Comparison of ENCODE assay signal across 30 mouse cellular contexts in genomic region chr9:48073096-48073495, GRCm38 (mm10).
DNase-seq lines count a peak whose midpoint lies in the region; ATAC-seq lines count a peak whose summit lies in the region.
"Had no signal": no experiment of that assay in that cellular context is flagged by ENCODE, and none has a peak within 500 bp of the region (broad histone marks: within the 10 kb centered on the region; RNA-seq: fewer than 3 reads in every experiment).

No protein-coding gene starts in this region.

- no peak overlapping the region for H3K4me2 ChIP-seq in midbrain, embryonic 11.5 days
- H3K4me2 ChIP-seq in midbrain, embryonic 14.5 days (ENCODE audit: low read length) = no peak overlapping the region
- H3K4me2 ChIP-seq: embryonic facial prominence, embryonic 13.5 days; forebrain, embryonic 15.5 days; heart, embryonic 11.5 days; hindbrain, embryonic 12.5 days; intestine, embryonic 15.5 days; midbrain, embryonic 15.5 days had no signal

- no peaks in the 10 kb centered on the region for H3K9me3 ChIP-seq in midbrain, embryonic 11.5 days (ENCODE audit: control insufficient read depth, low read length)
- H3K9me3 ChIP-seq in midbrain, embryonic 14.5 days (ENCODE audit: control insufficient read depth, low read length) = no peaks in the 10 kb centered on the region
- H3K9me3 ChIP-seq: embryonic facial prominence, embryonic 13.5 days; forebrain, embryonic 10.5 days; forebrain, embryonic 15.5 days; G1E; hindbrain, embryonic 12.5 days; intestine, embryonic 15.5 days; midbrain, embryonic 15.5 days had no signal

- no peak overlapping the region for H3K4me3 ChIP-seq in midbrain, embryonic 11.5 days (ENCODE audit: low read depth, low read length)
- H3K4me3 ChIP-seq in midbrain, embryonic 14.5 days (replicated peaks; ENCODE audit: low read depth, low read length) = no peak overlapping the region
- H3K4me3 ChIP-seq: embryonic facial prominence, embryonic 13.5 days; forebrain, embryonic 10.5 days; forebrain, embryonic 15.5 days; hindbrain, embryonic 12.5 days; intestine, embryonic 15.5 days; midbrain, embryonic 15.5 days had no signal

- H3K27ac ChIP-seq in midbrain, embryonic 11.5 days (ENCODE audit: low read depth, low read length) = no peak overlapping the region
- no peak overlapping the region for H3K27ac ChIP-seq in midbrain, embryonic 14.5 days (replicated peaks; ENCODE audit: low read depth, low read length)
- H3K27ac ChIP-seq: embryonic facial prominence, embryonic 13.5 days; forebrain, embryonic 10.5 days; forebrain, embryonic 15.5 days; hindbrain, embryonic 12.5 days; hindbrain, postnatal 0 days; intestine, embryonic 15.5 days; liver, embryonic 14.5 days; macrophage; midbrain, embryonic 15.5 days; stomach, postnatal 0 days had no signal

- WGBS in midbrain, embryonic 11.5 days = 72% methylated on average over 2 of the region's 2 CpGs
- WGBS in midbrain, embryonic 14.5 days = 68% methylated on average over 2 of the region's 2 CpGs

- H3K4me1 ChIP-seq in midbrain, embryonic 11.5 days (ENCODE audit: control insufficient read depth, insufficient read depth, low read length) = no peaks in the 10 kb centered on the region
- no peaks in the 10 kb centered on the region for H3K4me1 ChIP-seq in midbrain, embryonic 14.5 days (ENCODE audit: control insufficient read depth, insufficient read depth, low read length)
- H3K4me1 ChIP-seq: embryonic facial prominence, embryonic 13.5 days; forebrain, embryonic 10.5 days; forebrain, embryonic 15.5 days; hindbrain, embryonic 12.5 days; intestine, embryonic 15.5 days; midbrain, embryonic 15.5 days had no signal

- no peaks in the 10 kb centered on the region for H3K36me3 ChIP-seq in midbrain, embryonic 11.5 days (ENCODE audit: control insufficient read depth, insufficient read depth, low read length)
- no peaks in the 10 kb centered on the region for H3K36me3 ChIP-seq in midbrain, embryonic 14.5 days (ENCODE audit: control insufficient read depth, insufficient read depth, low read length)
- H3K36me3 ChIP-seq: embryonic facial prominence, embryonic 13.5 days; forebrain, embryonic 10.5 days; forebrain, embryonic 15.5 days; G1E; hindbrain, embryonic 12.5 days; intestine, embryonic 15.5 days; midbrain, embryonic 15.5 days had no signal

- no peaks in the 10 kb centered on the region for H3K27me3 ChIP-seq in midbrain, embryonic 11.5 days (ENCODE audit: control insufficient read depth, insufficient read depth, low read length)
- H3K27me3 ChIP-seq in midbrain, embryonic 14.5 days (ENCODE audit: control insufficient read depth, insufficient read depth, low read length) = no peaks in the 10 kb centered on the region
- H3K27me3 ChIP-seq: embryonic facial prominence, embryonic 13.5 days; forebrain, embryonic 15.5 days; hindbrain, embryonic 12.5 days; intestine, embryonic 15.5 days; midbrain, embryonic 15.5 days had no signal

- peak; percentile 84 for ATAC-seq in frontal cortex, adult (ENCODE audit: low TSS enrichment)
- ATAC-seq in midbrain, embryonic 11.5 days (ENCODE audit: low FRiP score) = no peak
- ATAC-seq in midbrain, embryonic 14.5 days (ENCODE audit: low FRiP score, low TSS enrichment) = no peak
- ATAC-seq: forebrain, embryonic 15.5 days; hindbrain, postnatal 0 days; intestine, embryonic 15.5 days; midbrain, embryonic 15.5 days had no signal

- H3K9ac ChIP-seq in midbrain, embryonic 11.5 days (ENCODE audit: low read length) = no peak overlapping the region
- H3K9ac ChIP-seq in midbrain, embryonic 14.5 days (replicated peaks; ENCODE audit: low read length) = no peak overlapping the region
- H3K9ac ChIP-seq: embryonic facial prominence, embryonic 13.5 days; forebrain, embryonic 15.5 days; hindbrain, embryonic 12.5 days; intestine, embryonic 15.5 days; liver, embryonic 14.5 days; midbrain, embryonic 15.5 days had no signal

- intact Hi-C loops in left cerebral cortex, postnatal 25 days (cut with DNase I) = loop anchor here (2.0 to 5.0 kb wide), 5 partner anchors 44 to 344 kb away; no protein-coding TSS in a partner anchor

- DNase-seq in frontal cortex, postnatal 10 days (ENCODE audit: low spot score in 2 of 2) = no peak
- peak; percentile 62 for DNase-seq in midbrain, embryonic 11.5 days (ENCODE audit: low spot score, missing footprints)
- DNase-seq in midbrain, embryonic 14.5 days = no peak
- DNase-seq in frontal cortex, postnatal 14 days (ENCODE audit: low spot score in 2 of 2) = peak; percentile 30
- DNase-seq in left cerebral cortex, postnatal 25 days (ENCODE audit: low spot score in 2 of 2) = peak; percentile 50 to 95
- no peak for DNase-seq in adrenal gland, adult 8-10 months
- DNase-seq in thymus, postnatal 36 days = no peak
- DNase-seq: adrenal gland, postnatal 14 days; cerebellum, adult 18-20 months; gastrocnemius, postnatal 36 days; heart, adult 18-20 months; heart, postnatal 36 days; kidney, adult 2 months; kidney, postnatal 4 days; liver; lung, adult 2 months; lung, postnatal 10 days had no signal

Comparison
In these comparisons a context has a peak if more than half of its experiments do, and no peak if none do; other contexts are left out.
1. DNase-seq: peak in midbrain, embryonic 11.5 days (single experiment), frontal cortex, postnatal 14 days (2 of 2) and left cerebral cortex, postnatal 25 days (2 of 2); none in frontal cortex, postnatal 10 days (0 of 2), midbrain, embryonic 14.5 days (single experiment), adrenal gland, adult 8-10 months (single experiment) and thymus, postnatal 36 days (0 of 2).